Mouse (Mus musculus) stomach, postnatal 0 days (tissue): Measurements from ENCODE around the gene Rwdd2b.

Experiments used
- CTCF ChIP-seq: IDR thresholded peaks from 2 replicates; pipeline ENCODE4 v1.5.1; 2016; ENCODE audit warnings: antibody characterized with exemption, low read depth, mild to moderate bottlenecking, moderate library complexity
- EP300 ChIP-seq: optimal IDR thresholded peaks from 2 replicates; pipeline ENCODE3; 2016; ENCODE audit warnings: antibody characterized with exemption

GRCm38 (mm10) chr16:87440184-87440686 lies at the start of gene Rwdd2b:
- TF ChIP-seq EP300 = no peak
- TF ChIP-seq CTCF = no peak
